Mouse (Mus musculus) CD4-positive naive resting alpha-beta T cell, adult 76 days (primary cell): Measurements from ENCODE around the gene Mageb18. TPM values are rescaled to one million over a fixed set of nuclear protein-coding genes. Genes with fewer than 3 reads are reported as not detected.

Source experiments
- total RNA-seq: library from RNA; stranded (reverse); gene quantifications from one replicate; pipeline ENCODE4 v1.2.4, GENCODE M21; 2023

Gene Mageb18
- not detected for total RNA-seq

GRCm38 (mm10) chrX:92599472-92599871 is at the start of gene Mageb18:
TSS of gene Mageb18 (minus strand) at chrX:92599572.

DNA sequence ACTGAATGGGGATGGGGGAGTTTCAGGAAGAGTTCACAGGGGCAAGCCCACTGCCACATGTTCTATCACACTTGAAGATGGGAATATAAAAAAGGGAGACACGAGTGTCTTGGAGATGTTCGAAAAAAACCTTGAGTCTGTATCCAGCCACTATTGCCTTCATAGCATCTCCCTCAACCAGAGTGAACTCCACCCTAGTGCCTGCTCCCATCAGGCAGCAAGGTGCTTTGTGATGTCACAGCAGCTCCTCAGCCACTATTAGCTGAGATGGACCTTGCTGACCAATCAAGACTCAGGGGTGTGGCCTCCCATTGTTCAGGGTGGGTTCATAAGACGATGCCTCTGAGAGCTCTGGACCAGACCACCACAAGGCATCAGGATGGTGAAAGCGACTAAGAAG is 109.7 kb downstream of the Mageb18 start, which contains the start of gene Gm5941:
Gm5941 (plus strand) TSS at position 301 of the 400 bp plus-strand sequence.

Other genes starting within 250 kb of the Mageb18 start
- gene Gm5941, start 109.6 kb downstream of the Mageb18 start, total RNA-seq = not detected